Mouse (Mus musculus): ENCODE data around the gene Hand1.

DNA sequence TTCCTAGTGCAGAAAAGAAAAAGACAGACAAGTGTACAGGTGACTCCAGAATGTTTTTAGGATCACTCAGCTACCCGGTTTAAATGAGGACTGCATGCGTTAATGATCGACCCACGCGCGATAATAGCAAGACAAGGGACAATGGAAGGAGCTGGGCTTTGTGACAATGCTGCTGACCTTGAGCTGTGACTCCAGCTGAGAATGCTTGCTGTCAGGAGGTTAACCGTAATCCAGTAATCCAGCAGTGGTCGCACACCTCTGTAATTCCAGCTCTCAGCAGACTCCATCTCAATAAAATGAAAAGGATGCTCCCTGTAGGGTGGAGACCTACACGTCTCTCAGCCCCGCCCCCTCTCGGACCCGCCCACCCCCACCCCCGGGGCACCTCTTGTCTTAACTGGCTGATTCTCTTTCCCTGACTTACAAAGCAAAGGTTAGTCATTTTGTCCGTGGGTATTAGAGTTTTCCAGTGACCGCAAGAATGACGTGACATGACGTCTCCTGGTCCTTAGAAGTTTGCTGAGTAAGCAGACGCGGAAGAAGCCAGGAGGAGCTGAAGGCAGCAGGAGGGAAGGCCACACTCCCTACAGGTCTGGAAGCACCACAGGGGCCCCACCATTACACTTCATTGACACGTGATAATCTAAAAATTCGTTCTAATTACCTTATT is 41.6 kb downstream of the Hand1 start:
- TF ChIP-seq CTCF (IDR thresholded peaks at IDR 0.05): no peak
- TF ChIP-seq POLR2A (IDR thresholded peaks at IDR 0.05; ENCODE audit: insufficient read depth, low read depth, low read length): no peak
- no peak for TF ChIP-seq EP300 (IDR thresholded peaks at IDR 0.05; ENCODE audit: insufficient read depth, low read depth, low read length)
